Mouse (Mus musculus) heart, postnatal 0 days (tissue): ENCODE measurements at regions not wholly inside any gene's neighbourhood (a gene's known extent, or its start where the extent isn't known, plus 50 kb on each side); places are given as distances from the start of the nearest gene placed in this dataset.
A peak's percentile ranks its signal among the peaks of the same experiment; 100 is the strongest.

Experiments used
- ATAC-seq: fragments of 200-750 bp; cut with Nextera tagmentation; 2 replicates; pipeline ENCODE4 v1.8.0; 2017; ENCODE audit warnings: low read depth, moderate number of reproducible peaks, moderate library complexity; ENCODE audit not compliant: insufficient read depth
- DNase-seq: peaks from one replicate; pipeline ENCODE4 v3.0.0-alpha.2; 2016; ENCODE audit warnings: low spot score
- H3K27ac ChIP-seq: fragments of 300-500 bp; sonication (generic); 2 replicates; pipeline ENCODE4 v1.5.1; 2014; ENCODE audit warnings: low read depth, mild to moderate bottlenecking
- H3K27me3 ChIP-seq: fragments of 300-500 bp; sonication (generic); 2 replicates; pipeline ENCODE4 v1.6.1; 2014; ENCODE audit warnings: low read length, mixed read lengths; ENCODE audit not compliant: control insufficient read depth, insufficient read depth
- H3K36me3 ChIP-seq: fragments of 300-500 bp; sonication (generic); replicated peaks from 2 replicates; pipeline ENCODE4 v1.6.1; 2014; ENCODE audit warnings: low read length, mixed read lengths; ENCODE audit not compliant: control insufficient read depth, insufficient read depth
- H3K4me1 ChIP-seq: fragments of 300-500 bp; sonication (generic); 2 replicates; pipeline ENCODE4 v1.6.1; 2014; ENCODE audit warnings: antibody characterized with exemption; ENCODE audit not compliant: control insufficient read depth, insufficient read depth
- H3K4me2 ChIP-seq: fragments of 300-500 bp; sonication (generic); 2 replicates; pipeline ENCODE4 v1.6.1; 2014; ENCODE audit warnings: low read depth, mild to moderate bottlenecking, low read length, moderate library complexity
- H3K4me3 ChIP-seq: fragments of 300-500 bp; sonication (generic); 2 replicates; pipeline ENCODE4 v1.5.1; 2014; ENCODE audit warnings: low read depth, low read length
- H3K9ac ChIP-seq: fragments of 300-500 bp; sonication (generic); replicated peaks from 2 replicates; pipeline ENCODE4 v1.6.1; 2014; ENCODE audit warnings: low read depth, low read length, mixed read lengths
- H3K9me3 ChIP-seq: fragments of 300-500 bp; sonication (generic); replicated peaks from 2 replicates; pipeline ENCODE4 v1.6.1; 2016; ENCODE audit warnings: low read length; ENCODE audit not compliant: control insufficient read depth
- CTCF ChIP-seq: IDR thresholded peaks from 2 replicates; pipeline ENCODE4 v1.5.1; 2016; ENCODE audit warnings: antibody characterized with exemption, control low read depth, low read depth
- EP300 ChIP-seq: IDR thresholded peaks from 2 replicates; pipeline ENCODE4 v1.6.1; 2016; ENCODE audit warnings: antibody characterized with exemption, low read depth
- WGBS: fragments of 180-500 bp; shearing (Covaris S2); extraction: QIAGEN DNeasy Blood & Tissue Kit; methylation state at CpG from one replicate; pipeline ENCODE4 v1.1.7; 2014; 5-methylcytosine and 5-hydroxymethylcytosine counted together

GRCm38 (mm10) chr3:132484814-132485213 lies 144.8 kb upstream of the Gimd1 start:
- Histone ChIP-seq H3K27me3 (no peaks in the 10 kb centered on the region), H3K4me2 (no peak overlapping the region), H3K36me3 (no peaks in the 10 kb centered on the region), H3K9me3 (no peaks in the 10 kb centered on the region), H3K4me1 (no peaks in the 10 kb centered on the region), H3K27ac (no peak overlapping the region), H3K4me3 (no peak overlapping the region), H3K9ac (no peak overlapping the region)
- 80% methylated on average over 2 of the region's 2 CpGs for WGBS
- ATAC-seq (no peak), DNase-seq (no peak)
- no peak for TF ChIP-seq EP300
- TF ChIP-seq CTCF, result no peak

GRCm38 (mm10) chr3:132485553-132485952 lies 144.1 kb upstream of the Gimd1 start:
- WGBS, result 75% methylated on average over 5 of the region's 5 CpGs
- DNase-seq (no peak), ATAC-seq (no peak)
- no peak overlapping the region for H3K4me2 ChIP-seq
- TF ChIP-seq EP300 (no peak), CTCF (no peak)
- no peak overlapping the region for H3K9ac ChIP-seq
- H3K4me1 ChIP-seq, result no peaks in the 10 kb centered on the region
- no peak overlapping the region for H3K27ac ChIP-seq
- no peaks in the 10 kb centered on the region for H3K36me3 ChIP-seq
- no peaks in the 10 kb centered on the region for H3K27me3 ChIP-seq
- H3K9me3 ChIP-seq, result no peaks in the 10 kb centered on the region
- H3K4me3 ChIP-seq, result no peak overlapping the region

GRCm38 (mm10) chr3:132506095-132506494 lies 123.5 kb upstream of the Gimd1 start:
- H3K4me2 ChIP-seq, result no peak overlapping the region
- H3K9me3 ChIP-seq, result no peaks in the 10 kb centered on the region
- H3K4me1 ChIP-seq, result no peaks in the 10 kb centered on the region
- no peaks in the 10 kb centered on the region for H3K36me3 ChIP-seq
- H3K27ac ChIP-seq, result no peak overlapping the region
- no peak overlapping the region for H3K9ac ChIP-seq
- no peak overlapping the region for H3K4me3 ChIP-seq
- ATAC-seq (no peak), DNase-seq (peak; percentile 15)
- TF ChIP-seq EP300, result no peak
- peak; percentile 67 for TF ChIP-seq CTCF
- WGBS, result 14% methylated on average over 4 of the region's 4 CpGs
- H3K27me3 ChIP-seq, result no peaks in the 10 kb centered on the region

- H3K9me3 ChIP-seq, result no peaks in the 10 kb centered on the region
- WGBS, result 47% methylated on average over 1 of the region's 1 CpGs
- H3K27ac ChIP-seq, result no peak overlapping the region
- TF ChIP-seq EP300 (no peak), CTCF (no peak)
- H3K4me2 ChIP-seq, result no peak overlapping the region
- no peak; the same call in 1 of the 2 replicates for ATAC-seq
- H3K4me3 ChIP-seq, result no peak overlapping the region
- H3K36me3 ChIP-seq, result no peaks in the 10 kb centered on the region
- H3K4me1 ChIP-seq, result no peaks in the 10 kb centered on the region
- no peak for DNase-seq
- H3K9ac ChIP-seq, result no peak overlapping the region
- no peaks in the 10 kb centered on the region for H3K27me3 ChIP-seq
Observed at GRCm38 (mm10) chr3:132510240-132510639, 119.4 kb upstream of the Gimd1 start.

- no peaks in the 10 kb centered on the region for H3K9me3 ChIP-seq
- no peaks in the 10 kb centered on the region for H3K36me3 ChIP-seq
- H3K27me3 ChIP-seq, result no peaks in the 10 kb centered on the region
- H3K4me3 ChIP-seq, result no peak overlapping the region
- ATAC-seq (no peak), DNase-seq (no peak)
- no peak overlapping the region for H3K27ac ChIP-seq
- 82% methylated on average over 8 of the region's 8 CpGs for WGBS
- H3K4me1 ChIP-seq, result no peaks in the 10 kb centered on the region
- no peak for TF ChIP-seq EP300
- TF ChIP-seq CTCF, result no peak
- no peak overlapping the region for H3K4me2 ChIP-seq
- no peak overlapping the region for H3K9ac ChIP-seq
Observed at GRCm38 (mm10) chr3:132512526-132513102, 117.0 kb upstream of the Gimd1 start.

GRCm38 (mm10) chr3:132533323-132533904 lies 96.2 kb upstream of the Gimd1 start:
- no peak overlapping the region for H3K27ac ChIP-seq
- H3K27me3 ChIP-seq, result no peaks in the 10 kb centered on the region
- no peak overlapping the region for H3K4me3 ChIP-seq
- TF ChIP-seq EP300, result no peak
- no peak for TF ChIP-seq CTCF
- 77% methylated on average over 4 of the region's 4 CpGs for WGBS
- H3K36me3 ChIP-seq, result no peaks in the 10 kb centered on the region
- DNase-seq (no peak), ATAC-seq (no peak)
- no peak overlapping the region for H3K4me2 ChIP-seq
- H3K4me1 ChIP-seq, result no peaks in the 10 kb centered on the region
- H3K9me3 ChIP-seq, result no peaks in the 10 kb centered on the region
- H3K9ac ChIP-seq, result no peak overlapping the region
